Mouse (Mus musculus): ENCODE results near the gene Elp4.

- TF ChIP-seq POLR2A (IDR thresholded peaks at IDR 0.05; ENCODE audit: control insufficient read depth, extremely low read depth, insufficient read depth, low read length, poor library complexity): no peak
- no peak for TF ChIP-seq CTCF (IDR thresholded peaks at IDR 0.05; ENCODE audit: borderline replicate concordance, control insufficient read depth, extremely low read depth, insufficient read depth, low read length, poor library complexity)
Measured at GRCm38 (mm10) chr2:105662606-105663005, 241.8 kb downstream of the Elp4 start.
